Mouse (Mus musculus) megakaryocyte, embryonic 14.5 days (primary cell): ENCODE results near the gene Synj1.

ENCODE experiments used
- FLI1 ChIP-seq: IDR thresholded peaks from 2 replicates; pipeline ENCODE4 v1.6.1; 2012; ENCODE audit warnings: low read length, inconsistent platforms, mixed read lengths
- GATA1 ChIP-seq: IDR thresholded peaks from 3 replicates; pipeline ENCODE4 v1.6.1; 2012; ENCODE audit warnings: mixed read lengths, low read length, inconsistent platforms, borderline replicate concordance

DNA sequence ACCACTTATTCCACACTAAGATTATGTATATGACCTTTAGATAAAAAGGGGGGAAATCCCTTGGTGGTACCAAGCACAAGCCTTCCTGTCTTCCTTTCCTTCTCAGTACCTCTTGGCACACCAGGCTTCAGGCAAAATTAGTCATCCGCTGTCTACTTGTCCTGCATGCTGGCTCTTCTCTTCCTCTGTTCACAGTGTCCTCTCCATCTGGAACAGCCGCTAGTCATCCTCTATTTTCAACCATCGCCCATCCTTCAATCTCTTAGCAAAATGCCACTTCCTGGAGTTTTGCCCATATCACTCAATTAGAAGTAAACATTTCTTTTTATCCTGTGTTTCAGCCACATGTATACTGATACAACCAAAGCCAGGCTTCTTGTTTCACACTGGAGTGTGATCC, 13.3 kb downstream of the Synj1 start:
- TF ChIP-seq GATA1 = no peak
- TF ChIP-seq FLI1 = no peak
